Mouse (Mus musculus) kidney, postnatal 0 days (tissue): ENCODE measurements around the gene Blm. TPM values are rescaled to one million over a fixed set of nuclear protein-coding genes. Genes with fewer than 3 reads are reported as not detected.

Source experiments
- ATAC-seq: fragments of 200-750 bp; cut with Nextera tagmentation; replicated peaks from 2 replicates; pipeline ENCODE4 v1.8.0; 2017; ENCODE audit warnings: low read depth, moderate number of reproducible peaks, moderate TSS enrichment, moderate library complexity; ENCODE audit not compliant: low FRiP score
- DNase-seq: peaks from one replicate; pipeline ENCODE4 v3.0.0-alpha.2; 2016; ENCODE audit warnings: low spot score
- H3K27ac ChIP-seq: fragments of 300-500 bp; sonication (generic); 2 replicates; pipeline ENCODE4 v1.5.1; 2014; ENCODE audit warnings: mild to moderate bottlenecking
- H3K27me3 ChIP-seq: fragments of 300-500 bp; sonication (generic); 2 replicates; pipeline ENCODE4 v1.6.1; 2014; ENCODE audit warnings: low read length, mixed read lengths; ENCODE audit not compliant: insufficient read depth
- H3K36me3 ChIP-seq: fragments of 300-500 bp; sonication (generic); 2 replicates; pipeline ENCODE4 v1.6.1; 2014; ENCODE audit warnings: low read length, mixed read lengths; ENCODE audit not compliant: insufficient read depth
- H3K4me1 ChIP-seq: fragments of 300-500 bp; sonication (generic); replicated peaks from 2 replicates; pipeline ENCODE4 v1.6.1; 2014; ENCODE audit warnings: antibody characterized with exemption, low read length, mixed read lengths; ENCODE audit not compliant: insufficient read depth
- H3K4me2 ChIP-seq: fragments of 300-500 bp; sonication (generic); 2 replicates; pipeline ENCODE4 v1.6.1; 2014; ENCODE audit warnings: mild to moderate bottlenecking, low read length, moderate library complexity, mixed read lengths
- H3K4me3 ChIP-seq: fragments of 300-500 bp; sonication (generic); replicated peaks from 2 replicates; pipeline ENCODE4 v1.5.1; 2014; ENCODE audit warnings: low read depth, low read length
- H3K9ac ChIP-seq: fragments of 300-500 bp; sonication (generic); 2 replicates; pipeline ENCODE4 v1.6.1; 2014; ENCODE audit warnings: low read depth, low read length
- H3K9me3 ChIP-seq: fragments of 300-500 bp; sonication (generic); replicated peaks from 2 replicates; pipeline ENCODE4 v1.6.1; 2016; ENCODE audit warnings: low read length, inconsistent platforms, mixed read lengths
- CTCF ChIP-seq: IDR thresholded peaks from 2 replicates; pipeline ENCODE4 v1.5.1; 2016; ENCODE audit warnings: antibody characterized with exemption, low read depth, mild to moderate bottlenecking, moderate library complexity
- WGBS: fragments of 180-500 bp; shearing (Covaris S2); extraction: QIAGEN DNeasy Blood & Tissue Kit; methylation state at CpG from one replicate; pipeline ENCODE4 v1.1.7; 2014; 5-methylcytosine and 5-hydroxymethylcytosine counted together
- polyA plus RNA-seq: library from polyadenylated mRNA; unstranded; fragments of >200 nt; fragmentation: Nextera tagmentation; extraction: Ambion mirVana; gene quantifications from 2 replicates; pipeline ENCODE4 v1.2.1, GENCODE M21; 2015

Gene Blm
- polyA plus RNA-seq, 1 experiment from 2014 or later: 6.7 TPM

GRCm38 (mm10) chr7:80446221-80446878 lies 88.6 kb downstream of the Blm start:
- 80% methylated on average over 7 of the region's 7 CpGs for WGBS
- ATAC-seq: no peak

GRCm38 (mm10) chr7:80445492-80445891 lies 89.4 kb downstream of the Blm start:
- H3K4me1 ChIP-seq: no peaks in the 10 kb centered on the region
- no peak for DNase-seq
- no peaks in the 10 kb centered on the region for H3K9me3 ChIP-seq
- no peak for ATAC-seq
- H3K4me3 ChIP-seq: no peak overlapping the region
- H3K27me3 ChIP-seq: no peaks in the 10 kb centered on the region
- no peak overlapping the region for H3K27ac ChIP-seq
- H3K4me2 ChIP-seq: no peak overlapping the region
- no peak for TF ChIP-seq CTCF
- WGBS: 48% methylated on average over 6 of the region's 6 CpGs
- no peaks in the 10 kb centered on the region for H3K36me3 ChIP-seq
- no peak overlapping the region for H3K9ac ChIP-seq

More at GRCm38 (mm10) chr7:80446221-80446878, 88.6 kb downstream of the Blm start:
- Histone ChIP-seq H3K9me3 (no peaks in the 10 kb centered on the region), H3K9ac (no peak overlapping the region), H3K4me3 (no peak overlapping the region), H3K4me1 (no peaks in the 10 kb centered on the region), H3K4me2 (no peak overlapping the region), H3K27ac (no peak overlapping the region), H3K36me3 (no peaks in the 10 kb centered on the region), H3K27me3 (no peaks in the 10 kb centered on the region)
- no peak for DNase-seq
- no peak for TF ChIP-seq CTCF

- no peak for ATAC-seq
- Histone ChIP-seq H3K9ac (no peak overlapping the region), H3K36me3 (no peaks in the 10 kb centered on the region), H3K4me3 (no peak overlapping the region), H3K27me3 (no peaks in the 10 kb centered on the region), H3K27ac (no peak overlapping the region), H3K4me1 (no peaks in the 10 kb centered on the region), H3K9me3 (no peaks in the 10 kb centered on the region), H3K4me2 (no peak overlapping the region)
- TF ChIP-seq CTCF: no peak
- 71% methylated on average over 17 of the region's 17 CpGs for WGBS
- no peak for DNase-seq
Measured at GRCm38 (mm10) chr7:80444401-80445249, 90.3 kb downstream of the Blm start.

- ATAC-seq (no peak), DNase-seq (no peak)
- H3K27ac ChIP-seq: no peak overlapping the region
- peaks cover 8% of the 10 kb centered on the region for H3K4me1 ChIP-seq
- H3K4me2 ChIP-seq: no peak overlapping the region
- WGBS: 91% methylated on average over 3 of the region's 3 CpGs
- no peak for TF ChIP-seq CTCF
- H3K4me3 ChIP-seq: no peak overlapping the region
- H3K9me3 ChIP-seq: no peaks in the 10 kb centered on the region
- no peaks in the 10 kb centered on the region for H3K27me3 ChIP-seq
- H3K36me3 ChIP-seq: no peaks in the 10 kb centered on the region
- no peak overlapping the region for H3K9ac ChIP-seq
Measured at GRCm38 (mm10) chr7:80443124-80443523, 91.8 kb downstream of the Blm start.

- no peak for TF ChIP-seq CTCF
- no peak overlapping the region for H3K4me2 ChIP-seq
- H3K4me1 ChIP-seq: peaks cover 8% of the 10 kb centered on the region
- H3K36me3 ChIP-seq: no peaks in the 10 kb centered on the region
- no peak overlapping the region for H3K9ac ChIP-seq
- 58% methylated on average over 11 of the region's 11 CpGs for WGBS
- ATAC-seq: no peak
- no peaks in the 10 kb centered on the region for H3K27me3 ChIP-seq
- H3K27ac ChIP-seq: no peak overlapping the region
- H3K4me3 ChIP-seq: no peak overlapping the region
- H3K9me3 ChIP-seq: no peaks in the 10 kb centered on the region
- DNase-seq: no peak
Measured at GRCm38 (mm10) chr7:80441986-80442904, 92.7 kb downstream of the Blm start.

GRCm38 (mm10) chr7:80440685-80441084 lies 94.2 kb downstream of the Blm start:
- no peaks in the 10 kb centered on the region for H3K9me3 ChIP-seq
- ATAC-seq (no peak), DNase-seq (no peak)
- peaks cover 8% of the 10 kb centered on the region for H3K4me1 ChIP-seq
- no peak overlapping the region for H3K27ac ChIP-seq
- 61% methylated on average over 4 of the region's 4 CpGs for WGBS
- no peaks in the 10 kb centered on the region for H3K36me3 ChIP-seq
- H3K4me2 ChIP-seq: no peak overlapping the region
- no peak for TF ChIP-seq CTCF
- H3K9ac ChIP-seq: no peak overlapping the region
- H3K4me3 ChIP-seq: no peak overlapping the region
- H3K27me3 ChIP-seq: no peaks in the 10 kb centered on the region
